Mouse (Mus musculus): Measurements from ENCODE around the gene Olfr282.
A peak's percentile ranks its signal among the peaks of the same experiment; 100 is the strongest.

The Olfr282 gene

DNA sequence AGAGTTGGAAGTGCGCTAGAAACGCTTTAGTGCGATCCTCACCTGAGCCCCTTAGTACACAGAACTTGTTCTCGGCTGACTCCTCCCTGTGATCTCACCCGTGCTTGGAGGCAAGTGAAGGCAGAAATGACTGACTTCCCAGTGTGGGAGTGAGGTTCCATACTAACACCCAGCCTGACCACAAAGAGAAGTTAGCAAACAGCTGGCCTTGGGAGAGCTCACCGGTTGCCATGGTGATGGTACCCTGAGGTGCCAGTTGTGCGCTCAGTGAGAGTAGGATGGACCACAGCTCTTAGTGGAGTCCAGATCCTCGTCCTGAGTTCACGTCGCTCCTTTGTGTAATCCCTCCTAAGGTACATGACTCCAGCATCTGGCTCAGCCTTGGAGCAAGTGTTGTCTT is 43.9 kb downstream of the Olfr282 start:
- no peak for DNase-seq (ENCODE audit: low read depth, low spot score)

DNA sequence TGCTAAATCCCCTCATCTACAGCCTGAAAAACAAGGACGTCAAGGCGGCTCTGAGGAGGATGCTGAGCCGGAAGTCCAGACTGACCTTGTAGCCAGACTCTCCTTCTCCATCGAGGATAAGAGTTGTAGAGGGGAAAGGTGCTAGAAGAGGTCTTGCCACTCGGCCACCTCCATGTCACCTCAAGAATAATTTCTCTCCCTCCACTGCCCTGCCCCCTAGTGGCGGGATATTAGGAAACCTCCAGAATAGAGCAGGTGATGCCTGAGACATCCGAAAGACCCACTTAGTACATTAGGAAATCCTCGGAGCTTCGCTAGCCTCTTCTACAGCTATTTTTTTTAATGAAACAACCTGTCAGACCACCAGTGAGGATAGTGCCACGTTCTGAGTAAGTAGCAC is 44.4 kb downstream of the Olfr282 start:
- DNase-seq (ENCODE audit: low read depth, low spot score): peak; percentile 44

DNA sequence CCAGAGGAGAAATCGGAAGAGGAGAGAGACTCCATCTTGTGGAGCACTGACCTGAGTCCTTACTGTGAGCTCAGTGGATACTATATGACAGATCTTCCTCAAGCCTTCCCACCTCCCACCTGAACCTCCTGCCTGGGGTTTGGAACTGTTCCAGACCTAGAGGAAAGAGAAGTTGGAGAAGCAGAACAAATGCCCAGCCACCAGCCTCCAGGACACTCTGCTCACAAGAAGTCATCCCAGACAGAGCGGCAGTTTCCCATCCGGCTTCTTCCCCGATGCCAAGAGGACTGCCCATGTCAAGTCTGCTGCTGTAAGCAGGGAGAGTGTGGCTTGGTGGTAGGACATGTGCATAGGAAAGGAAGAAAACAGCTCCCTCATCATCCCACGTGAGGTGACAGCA is 45.3 kb downstream of the Olfr282 start:
- DNase-seq (ENCODE audit: low read depth, low spot score): no peak

DNA sequence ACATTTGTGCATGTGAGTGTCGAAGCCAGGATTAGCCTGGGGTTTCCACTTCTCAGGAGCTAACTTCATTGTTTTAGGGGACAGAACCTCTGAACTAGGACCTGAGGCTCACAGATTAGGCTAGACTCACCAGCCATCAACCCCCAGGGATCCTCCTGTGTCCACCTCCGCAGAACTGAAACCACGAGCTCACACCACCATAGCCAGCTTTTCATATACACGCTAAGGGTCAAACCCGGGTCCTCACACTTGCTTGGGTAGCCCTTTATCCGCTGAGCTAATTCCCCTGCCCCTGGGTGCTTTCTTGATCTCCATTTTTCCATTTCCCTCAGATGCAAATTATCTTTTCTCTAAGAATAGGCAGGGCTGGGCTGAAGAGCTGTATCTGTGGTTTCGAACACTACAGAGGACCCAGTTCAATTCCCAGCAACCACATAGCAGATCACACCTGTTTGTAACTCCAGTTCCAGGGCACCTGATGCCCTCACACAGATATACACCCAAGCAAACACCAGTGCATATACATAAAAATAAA is 48.6 kb downstream of the Olfr282 start:
- DNase-seq (ENCODE audit: low read depth, low spot score): no peak

DNA sequence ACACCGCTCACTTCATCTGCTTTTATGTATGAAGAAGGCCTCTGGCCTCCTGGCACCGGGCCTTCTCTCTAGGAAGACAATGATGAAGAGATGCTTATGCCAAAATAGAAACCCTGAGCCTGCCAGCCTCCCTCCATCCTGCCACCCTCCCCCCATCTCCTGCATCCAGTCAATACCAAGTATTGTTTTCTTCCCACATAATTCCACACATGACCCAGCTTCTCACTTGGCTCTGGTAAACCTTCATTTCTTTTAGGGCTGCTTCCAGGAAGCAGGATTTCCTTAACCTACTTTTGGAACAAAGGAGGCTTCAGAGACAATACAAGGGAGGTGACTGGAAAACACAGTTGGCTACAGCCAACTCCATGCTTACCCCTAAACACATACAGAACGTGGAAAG is 51.7 kb downstream of the Olfr282 start, which contains the start of gene Lalba:
TSS of gene Lalba (minus strand) at position 21 of the 400 bp plus-strand sequence.
- no peak for DNase-seq (ENCODE audit: low read depth, low spot score)

GRCm38 (mm10) chr15:98483907-98484886 is 53.2 kb downstream of the Olfr282 start:
- no peak for DNase-seq (ENCODE audit: low read depth, low spot score)

DNA sequence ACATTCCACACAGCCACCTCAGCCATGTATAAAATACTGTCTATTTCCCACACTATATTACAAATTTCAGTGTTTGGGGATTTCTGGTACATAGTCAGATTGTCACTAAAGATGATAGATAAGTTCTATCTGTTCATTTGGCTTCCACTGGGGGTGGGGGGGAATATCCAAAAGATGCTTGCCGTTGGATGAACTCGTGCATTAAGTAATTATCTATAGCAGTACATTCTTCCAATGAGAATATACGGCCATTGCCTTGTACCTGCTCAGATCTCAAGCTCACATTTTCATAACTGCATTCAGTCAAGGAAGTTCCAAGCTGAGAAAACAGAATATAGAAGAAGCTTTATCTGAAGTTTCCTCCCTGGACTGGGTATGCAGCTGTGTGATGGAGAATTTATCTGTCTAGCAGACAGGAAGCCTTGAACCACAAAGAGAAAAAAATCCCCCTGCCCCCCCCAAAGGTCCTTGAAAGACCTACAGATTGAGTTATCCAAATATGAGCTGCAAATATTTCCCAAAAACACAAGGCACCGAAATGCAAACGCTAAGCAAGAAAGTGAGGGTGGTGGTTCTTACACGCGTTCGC is 55.5 kb downstream of the Olfr282 start:
- DNase-seq (ENCODE audit: low read depth, low spot score): no peak
